Mouse (Mus musculus): ENCODE results near the gene Wdr81. TPM values are rescaled to one million over a fixed set of nuclear protein-coding genes. Genes with fewer than 3 reads are reported as not detected.

Gene Wdr81
- polyA plus RNA-seq, 1 experiment: 17.3 TPM

- H3K27me3 ChIP-seq (ENCODE audit: control insufficient read depth, insufficient read depth, insufficient read length): no peaks in the 10 kb centered on the region
- H3K4me2 ChIP-seq (ENCODE audit: low read depth): no peak overlapping the region
- H3K36me3 ChIP-seq (ENCODE audit: control insufficient read depth, insufficient read depth): no peaks in the 10 kb centered on the region
- H3ac ChIP-seq (ENCODE audit: control insufficient read depth, insufficient read length): no peak overlapping the region
- H3K79me2 ChIP-seq (ENCODE audit: control insufficient read depth, insufficient read depth): peaks cover 29% of the 10 kb centered on the region
- TF ChIP-seq MYOG (IDR thresholded peaks at IDR 0.05; ENCODE audit: control insufficient read depth in 1 of 3, insufficient read depth in 1 of 3, insufficient read length in 2 of 3, low read depth in 2 of 3) (no peak), USF1 (IDR thresholded peaks at IDR 0.05; ENCODE audit: low read depth) (no peak)
- H3K4me3 ChIP-seq: no peak overlapping the region
Observed at GRCm38 (mm10) chr11:75424033-75424432, 30.5 kb downstream of the Wdr81 start.

- H3ac ChIP-seq (ENCODE audit: control insufficient read depth, insufficient read length): peak overlapping the region; percentile 64
- peak overlapping the region; percentile 89 for H3K4me3 ChIP-seq
- no peaks in the 10 kb centered on the region for H3K27me3 ChIP-seq (ENCODE audit: control insufficient read depth, insufficient read depth, insufficient read length)
- H3K79me2 ChIP-seq (ENCODE audit: control insufficient read depth, insufficient read depth): peaks cover 34% of the 10 kb centered on the region
- H3K4me2 ChIP-seq (ENCODE audit: low read depth): peak overlapping the region; percentile 88
- no peak for TF ChIP-seq POLR2AphosphoS2 (IDR thresholded peaks at IDR 0.05; ENCODE audit: insufficient read length, low read depth)
- peak; percentile 72 to 90 (median 84) for TF ChIP-seq MYOD1 (IDR thresholded peaks at IDR 0.05; ENCODE audit: control insufficient read depth in 1 of 3, insufficient read length in 2 of 3, low read depth in 2 of 3)
- H3K36me3 ChIP-seq (ENCODE audit: control insufficient read depth, insufficient read depth): peaks cover 3% of the 10 kb centered on the region
Observed at GRCm38 (mm10) chr11:75423091-75423490, 31.4 kb downstream of the Wdr81 start.

GRCm38 (mm10) chr11:75422013-75422792 lies 32.3 kb downstream of the Wdr81 start, which contains the start of gene Serpinf1:
Gene Serpinf1, minus strand, starts transcription at chr11:75422701.
- peak within 1 kb of the TSS; percentile 64 for H3ac ChIP-seq (ENCODE audit: control insufficient read depth, insufficient read length)
- H3K4me2 ChIP-seq (ENCODE audit: low read depth): peak within 1 kb of the TSS; percentile 88
- H3K79me2 ChIP-seq (ENCODE audit: control insufficient read depth, insufficient read depth): peaks cover 43% of the 10 kb centered on the region
- peaks cover 11% of the 10 kb centered on the region for H3K36me3 ChIP-seq (ENCODE audit: control insufficient read depth, insufficient read depth)
- TF ChIP-seq CEBPB (IDR thresholded peaks at IDR 0.05; ENCODE audit: insufficient read depth, poor library complexity, severe bottlenecking) (peak; percentile 96), MYOD1 (IDR thresholded peaks at IDR 0.05; ENCODE audit: control insufficient read depth in 1 of 3, insufficient read length in 2 of 3, low read depth in 2 of 3) (no peak), POLR2AphosphoS2 (IDR thresholded peaks at IDR 0.05; ENCODE audit: insufficient read length, low read depth) (peak; percentile 80), MAX (IDR thresholded peaks at IDR 0.05; ENCODE audit: low read depth) (peak; percentile 93), POLR2A (IDR thresholded peaks at IDR 0.05; ENCODE audit: insufficient read length, low read depth) (peak; percentile 87)
- peak within 1 kb of the TSS; percentile 89 for H3K4me3 ChIP-seq
- H3K27me3 ChIP-seq (ENCODE audit: control insufficient read depth, insufficient read depth, insufficient read length): no peaks in the 10 kb centered on the region

- Histone ChIP-seq H3K79me2 (ENCODE audit: control insufficient read depth, insufficient read depth) (peaks cover 50% of the 10 kb centered on the region), H3K27me3 (ENCODE audit: control insufficient read depth, insufficient read depth, insufficient read length) (no peaks in the 10 kb centered on the region), H3K36me3 (ENCODE audit: control insufficient read depth, insufficient read depth) (peaks cover 19% of the 10 kb centered on the region), H3K4me2 (ENCODE audit: low read depth) (peak overlapping the region; percentile 88), H3K4me3 (peak overlapping the region; percentile 89), H3ac (ENCODE audit: control insufficient read depth, insufficient read length) (peak overlapping the region; percentile 64)
- TF ChIP-seq MYOD1 (IDR thresholded peaks at IDR 0.05; ENCODE audit: control insufficient read depth in 1 of 3, insufficient read length in 2 of 3, low read depth in 2 of 3) (peak in 1 of 3 experiments; percentile 1), CEBPB (IDR thresholded peaks at IDR 0.05; ENCODE audit: insufficient read depth, poor library complexity, severe bottlenecking) (no peak), E2F4 (IDR thresholded peaks at IDR 0.05; ENCODE audit: insufficient read depth) (no peak), REST (IDR thresholded peaks at IDR 0.05; ENCODE audit: insufficient read depth, insufficient read length) (no peak), POLR2AphosphoS2 (IDR thresholded peaks at IDR 0.05; ENCODE audit: insufficient read length, low read depth) (no peak), POLR2A (IDR thresholded peaks at IDR 0.05; ENCODE audit: insufficient read length, low read depth) (peak; percentile 54)
Observed at GRCm38 (mm10) chr11:75421375-75422012, 33.0 kb downstream of the Wdr81 start.

GRCm38 (mm10) chr11:75420810-75421374 lies 33.6 kb downstream of the Wdr81 start:
- peak overlapping the region; percentile 88 for H3K4me2 ChIP-seq (ENCODE audit: low read depth)
- H3ac ChIP-seq (ENCODE audit: control insufficient read depth, insufficient read length): peak overlapping the region; percentile 64
- H3K27me3 ChIP-seq (ENCODE audit: control insufficient read depth, insufficient read depth, insufficient read length): no peaks in the 10 kb centered on the region
- peak overlapping the region; percentile 89 for H3K4me3 ChIP-seq
- TF ChIP-seq MAX (IDR thresholded peaks at IDR 0.05; ENCODE audit: low read depth): no peak
- TF ChIP-seq POLR2AphosphoS2 (IDR thresholded peaks at IDR 0.05; ENCODE audit: insufficient read length, low read depth): no peak
- no peak for TF ChIP-seq USF1 (IDR thresholded peaks at IDR 0.05; ENCODE audit: low read depth)
- TF ChIP-seq TCF3 (IDR thresholded peaks at IDR 0.05; ENCODE audit: insufficient read length, low read depth): no peak
- no peak for TF ChIP-seq POLR2A (IDR thresholded peaks at IDR 0.05; ENCODE audit: insufficient read length, low read depth)
- TF ChIP-seq MYOD1 (IDR thresholded peaks at IDR 0.05; ENCODE audit: control insufficient read depth in 1 of 3, insufficient read length in 2 of 3, low read depth in 2 of 3): peak; percentile 13 to 79 (median 68)
- peak in 1 of 3 experiments; percentile 36 for TF ChIP-seq MYOG (IDR thresholded peaks at IDR 0.05; ENCODE audit: control insufficient read depth in 1 of 3, insufficient read depth in 1 of 3, insufficient read length in 2 of 3, low read depth in 2 of 3)
- no peak for TF ChIP-seq REST (IDR thresholded peaks at IDR 0.05; ENCODE audit: insufficient read depth, insufficient read length)
- TF ChIP-seq E2F4 (IDR thresholded peaks at IDR 0.05; ENCODE audit: insufficient read depth): no peak
- no peak for TF ChIP-seq CEBPB (IDR thresholded peaks at IDR 0.05; ENCODE audit: insufficient read depth, poor library complexity, severe bottlenecking)
- TF ChIP-seq SRF (IDR thresholded peaks at IDR 0.05; ENCODE audit: control insufficient read depth, insufficient read length, low read depth): no peak
- TF ChIP-seq TCF12 (IDR thresholded peaks at IDR 0.05; ENCODE audit: insufficient read depth, poor library complexity, severe bottlenecking): no peak
- H3K79me2 ChIP-seq (ENCODE audit: control insufficient read depth, insufficient read depth): peaks cover 52% of the 10 kb centered on the region
- H3K36me3 ChIP-seq (ENCODE audit: control insufficient read depth, insufficient read depth): peaks cover 21% of the 10 kb centered on the region
